Mouse (Mus musculus): ENCODE measurements at regions not wholly inside any gene's neighbourhood (a gene's known extent, or its start where the extent isn't known, plus 50 kb on each side); places are given as distances from the start of the nearest gene placed in this dataset.

DNA sequence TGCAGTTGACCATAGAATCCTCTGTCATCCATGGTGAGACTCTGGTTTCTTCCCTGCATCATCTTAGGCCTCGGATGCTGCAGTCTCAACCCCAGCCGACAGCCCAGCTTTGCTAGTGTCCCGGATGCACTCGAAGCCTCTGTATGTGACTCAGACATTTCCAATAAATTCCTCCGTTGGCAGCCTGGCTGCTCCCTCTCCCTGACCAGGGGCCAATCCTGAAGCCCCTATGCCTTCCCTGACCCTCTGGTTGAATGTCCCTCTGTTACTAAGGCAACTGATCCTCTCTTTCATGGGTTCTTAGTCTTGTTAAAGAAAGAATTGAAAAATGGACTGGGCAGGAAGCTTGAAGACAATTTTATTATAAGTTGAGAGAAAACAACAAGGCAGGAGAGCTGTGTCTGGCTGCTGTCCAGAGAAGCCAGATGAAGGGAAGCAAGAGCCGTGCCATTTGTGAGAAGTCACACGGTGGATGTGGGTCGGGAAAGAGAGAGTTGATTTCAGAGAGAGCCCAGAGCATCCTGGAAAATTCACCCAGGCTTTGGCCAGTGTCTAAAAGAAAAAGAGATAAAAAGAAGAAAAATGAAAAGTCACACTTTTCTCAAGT lies 131.2 kb downstream of the Matn1 start:
- no peak for TF ChIP-seq CTCF (IDR thresholded peaks at IDR 0.05)
- Histone ChIP-seq H3K9ac (replicated peaks; ENCODE audit: low read depth) (no peak overlapping the region), H3K4me1 (ENCODE audit: insufficient read depth, low read depth, low read length) (no peaks in the 10 kb centered on the region), H3K27me3 (replicated peaks; ENCODE audit: insufficient read depth, low read length) (no peaks in the 10 kb centered on the region), H3K4me3 (ENCODE audit: low read depth, low read length) (no peak overlapping the region), H3K36me3 (ENCODE audit: insufficient read depth, low read length) (no peaks in the 10 kb centered on the region), H3K4me2 (replicated peaks; ENCODE audit: low read depth, low read length) (no peak overlapping the region), H3K9me3 (ENCODE audit: low read length) (no peaks in the 10 kb centered on the region), H3K27ac (ENCODE audit: low read length) (no peak overlapping the region)
- WGBS: 59% methylated on average over 8 of the region's 8 CpGs
- no peak for ATAC-seq
- DNase-seq (ENCODE audit: low spot score): no peak

DNA sequence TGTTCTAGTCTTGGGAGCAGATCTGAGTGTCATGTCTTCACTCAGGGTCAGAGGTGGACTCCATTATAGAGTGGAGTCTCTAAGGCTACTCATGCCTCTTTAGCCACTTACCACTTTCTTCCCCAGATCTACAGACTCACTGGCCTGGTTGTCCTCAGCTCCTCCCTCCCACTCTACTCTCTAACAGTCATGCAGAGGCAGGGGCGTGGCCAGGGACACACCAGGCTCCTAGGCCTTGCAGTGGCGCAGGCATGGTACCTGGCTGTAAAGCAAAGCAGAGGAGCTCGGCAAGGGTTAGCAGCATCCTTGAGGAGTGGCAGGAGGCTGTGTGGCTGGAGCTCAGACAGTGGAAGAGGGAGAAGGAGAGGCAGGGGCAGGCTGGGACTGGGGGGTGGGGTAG lies 132.4 kb downstream of the Matn1 start:
- Histone ChIP-seq H3K36me3 (ENCODE audit: insufficient read depth, low read length) (no peaks in the 10 kb centered on the region), H3K4me2 (replicated peaks; ENCODE audit: low read depth, low read length) (no peak overlapping the region), H3K27ac (ENCODE audit: low read length) (no peak overlapping the region), H3K4me1 (ENCODE audit: insufficient read depth, low read depth, low read length) (no peaks in the 10 kb centered on the region), H3K9me3 (ENCODE audit: low read length) (no peaks in the 10 kb centered on the region), H3K27me3 (replicated peaks; ENCODE audit: insufficient read depth, low read length) (no peaks in the 10 kb centered on the region), H3K4me3 (ENCODE audit: low read depth, low read length) (no peak overlapping the region), H3K9ac (replicated peaks; ENCODE audit: low read depth) (no peak overlapping the region)
- DNase-seq (ENCODE audit: low spot score) (no peak), ATAC-seq (no peak)
- TF ChIP-seq EP300 (IDR thresholded peaks at IDR 0.05) (no peak), CTCF (IDR thresholded peaks at IDR 0.05) (no peak)
- WGBS: 59% methylated on average over 3 of the region's 3 CpGs

DNA sequence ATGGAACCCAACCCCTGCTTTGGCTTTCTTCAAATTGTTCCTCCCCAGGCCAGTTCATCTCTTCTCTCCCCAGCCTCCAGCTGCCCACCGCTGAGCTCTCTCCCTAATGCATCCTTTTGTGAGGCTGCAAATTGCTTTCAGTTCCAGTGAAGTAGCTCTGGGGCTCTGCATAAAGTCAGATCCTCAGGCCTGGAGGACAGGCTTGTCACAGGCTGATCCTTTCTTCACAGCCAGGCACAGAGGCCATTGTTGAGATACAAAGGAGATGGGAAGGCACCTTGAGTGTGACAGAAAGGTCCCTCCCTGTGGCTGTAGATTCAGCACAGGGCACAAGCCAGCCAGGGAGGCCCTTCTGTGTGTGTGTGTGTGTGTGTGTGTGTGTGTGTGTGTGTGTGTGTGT lies 135.9 kb downstream of the Matn1 start:
- H3K9me3 ChIP-seq (ENCODE audit: low read length): no peaks in the 10 kb centered on the region
- no peak overlapping the region for H3K4me3 ChIP-seq (ENCODE audit: low read depth, low read length)
- ATAC-seq: no peak
- no peak for DNase-seq (ENCODE audit: low spot score)
- 44% methylated on average over 1 of the region's 1 CpGs for WGBS
- no peak for TF ChIP-seq CTCF (IDR thresholded peaks at IDR 0.05)
- TF ChIP-seq EP300 (IDR thresholded peaks at IDR 0.05): no peak
- H3K27me3 ChIP-seq (replicated peaks; ENCODE audit: insufficient read depth, low read length): no peaks in the 10 kb centered on the region
- H3K9ac ChIP-seq (replicated peaks; ENCODE audit: low read depth): no peak overlapping the region
- no peaks in the 10 kb centered on the region for H3K4me1 ChIP-seq (ENCODE audit: insufficient read depth, low read depth, low read length)
- no peak overlapping the region for H3K27ac ChIP-seq (ENCODE audit: low read length)
- H3K4me2 ChIP-seq (replicated peaks; ENCODE audit: low read depth, low read length): no peak overlapping the region
- no peaks in the 10 kb centered on the region for H3K36me3 ChIP-seq (ENCODE audit: insufficient read depth, low read length)

DNA sequence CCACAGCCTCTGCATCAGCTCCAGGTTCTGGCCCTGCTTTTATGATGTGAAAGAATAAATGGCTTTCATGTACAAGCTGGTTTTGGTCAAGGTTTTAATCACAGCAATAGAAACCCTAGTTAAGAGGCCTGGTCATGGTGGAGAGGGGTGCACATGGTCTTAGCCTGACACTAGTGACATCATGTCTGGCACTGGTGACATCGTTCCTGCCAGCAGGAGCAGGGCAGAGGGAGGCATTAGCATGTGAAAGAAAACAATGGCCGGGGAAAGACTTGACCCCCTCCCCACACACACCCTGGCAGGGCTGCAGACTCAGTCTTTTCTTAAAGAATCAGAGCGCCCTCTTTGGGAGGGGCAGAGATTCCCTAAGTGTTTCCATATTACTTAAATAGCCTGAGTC lies 139.2 kb downstream of the Matn1 start:
- Histone ChIP-seq H3K27ac (ENCODE audit: low read length) (no peak overlapping the region), H3K4me2 (replicated peaks; ENCODE audit: low read depth, low read length) (no peak overlapping the region), H3K27me3 (replicated peaks; ENCODE audit: insufficient read depth, low read length) (no peaks in the 10 kb centered on the region), H3K36me3 (ENCODE audit: insufficient read depth, low read length) (no peaks in the 10 kb centered on the region), H3K9ac (replicated peaks; ENCODE audit: low read depth) (no peak overlapping the region), H3K4me1 (ENCODE audit: insufficient read depth, low read depth, low read length) (no peaks in the 10 kb centered on the region), H3K4me3 (ENCODE audit: low read depth, low read length) (no peak overlapping the region), H3K9me3 (ENCODE audit: low read length) (no peaks in the 10 kb centered on the region)
- 68% methylated on average over 3 of the region's 3 CpGs for WGBS
- TF ChIP-seq CTCF (IDR thresholded peaks at IDR 0.05): no peak
- TF ChIP-seq EP300 (IDR thresholded peaks at IDR 0.05): no peak
- ATAC-seq (no peak), DNase-seq (ENCODE audit: low spot score) (no peak)

DNA sequence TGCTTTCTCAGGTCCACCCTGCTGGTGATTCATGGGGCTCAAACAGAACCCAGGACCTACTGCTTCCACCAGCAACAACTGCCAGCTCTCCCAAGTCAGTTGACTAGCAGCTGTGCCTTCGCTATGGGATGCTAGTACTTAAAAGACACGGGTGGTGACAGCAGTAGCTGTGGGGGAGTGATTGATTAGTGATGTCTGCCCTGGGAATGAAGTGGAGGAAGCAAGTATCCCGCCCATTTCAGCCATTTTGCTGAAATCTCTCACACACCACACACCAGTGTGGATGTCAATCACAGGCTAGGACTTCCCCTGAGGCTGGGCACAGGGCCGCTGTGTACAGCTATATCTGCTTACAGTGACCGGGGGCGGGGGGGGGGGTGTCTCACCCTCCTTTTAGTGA lies 153.2 kb downstream of the Matn1 start:
- Histone ChIP-seq H3K9ac (replicated peaks; ENCODE audit: low read depth) (no peak overlapping the region), H3K9me3 (ENCODE audit: low read length) (no peaks in the 10 kb centered on the region), H3K27me3 (replicated peaks; ENCODE audit: insufficient read depth, low read length) (no peaks in the 10 kb centered on the region), H3K4me2 (replicated peaks; ENCODE audit: low read depth, low read length) (no peak overlapping the region), H3K27ac (ENCODE audit: low read length) (no peak overlapping the region), H3K4me3 (ENCODE audit: low read depth, low read length) (no peak overlapping the region), H3K36me3 (ENCODE audit: insufficient read depth, low read length) (no peaks in the 10 kb centered on the region), H3K4me1 (ENCODE audit: insufficient read depth, low read depth, low read length) (no peaks in the 10 kb centered on the region)
- ATAC-seq (no peak), DNase-seq (ENCODE audit: low spot score) (no peak)
- WGBS: 31% methylated on average over 6 of the region's 6 CpGs
- no peak for TF ChIP-seq EP300 (IDR thresholded peaks at IDR 0.05)
- no peak for TF ChIP-seq CTCF (IDR thresholded peaks at IDR 0.05)

DNA sequence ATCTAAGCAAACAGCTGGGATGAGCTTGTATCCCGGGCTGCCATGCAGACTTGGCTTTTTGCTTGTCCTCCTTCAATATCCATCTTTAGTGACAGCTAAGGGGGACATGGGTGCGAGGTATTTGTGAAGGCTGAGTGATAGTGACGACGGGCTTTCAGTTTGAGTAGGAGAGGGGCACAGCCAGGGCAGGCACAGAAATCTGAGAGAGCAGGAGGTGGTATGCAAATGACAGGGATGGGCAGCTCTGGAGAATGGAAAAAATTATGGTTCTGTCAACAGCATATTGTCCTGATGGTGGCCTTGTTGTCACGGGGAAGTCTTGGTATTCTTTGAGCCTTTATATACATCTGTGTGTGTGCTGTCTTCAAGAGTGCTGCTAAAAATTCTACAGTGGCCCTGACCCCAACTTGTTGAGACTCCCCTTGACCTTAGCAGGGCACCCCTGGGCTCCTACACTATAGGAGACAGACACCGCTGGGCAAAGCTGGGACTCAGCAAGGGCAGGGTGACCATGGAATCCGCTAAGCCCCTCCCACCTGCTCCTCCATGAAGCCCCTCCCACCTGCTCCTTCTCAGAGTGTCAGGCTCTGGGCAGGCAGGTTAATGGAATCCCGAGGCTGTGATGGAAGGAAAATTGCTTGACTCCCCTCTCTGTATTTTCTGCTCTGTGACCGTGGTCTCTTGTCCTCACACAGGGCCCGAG lies 156.1 kb downstream of the Matn1 start:
- DNase-seq (ENCODE audit: low spot score) (no peak), ATAC-seq (peak; percentile 40; the same call in 1 of the 2 replicates)
- 35% methylated on average over 10 of the region's 10 CpGs for WGBS
- Histone ChIP-seq H3K4me1 (ENCODE audit: insufficient read depth, low read depth, low read length) (no peaks in the 10 kb centered on the region), H3K36me3 (ENCODE audit: insufficient read depth, low read length) (no peaks in the 10 kb centered on the region), H3K27me3 (replicated peaks; ENCODE audit: insufficient read depth, low read length) (no peaks in the 10 kb centered on the region), H3K4me3 (ENCODE audit: low read depth, low read length) (no peak overlapping the region), H3K27ac (ENCODE audit: low read length) (no peak overlapping the region), H3K9ac (replicated peaks; ENCODE audit: low read depth) (no peak overlapping the region), H3K9me3 (ENCODE audit: low read length) (no peaks in the 10 kb centered on the region), H3K4me2 (replicated peaks; ENCODE audit: low read depth, low read length) (no peak overlapping the region)
- TF ChIP-seq CTCF (IDR thresholded peaks at IDR 0.05) (no peak), EP300 (IDR thresholded peaks at IDR 0.05) (no peak)
